Mouse (Mus musculus): ENCODE results near the gene Gm20509.

DNA sequence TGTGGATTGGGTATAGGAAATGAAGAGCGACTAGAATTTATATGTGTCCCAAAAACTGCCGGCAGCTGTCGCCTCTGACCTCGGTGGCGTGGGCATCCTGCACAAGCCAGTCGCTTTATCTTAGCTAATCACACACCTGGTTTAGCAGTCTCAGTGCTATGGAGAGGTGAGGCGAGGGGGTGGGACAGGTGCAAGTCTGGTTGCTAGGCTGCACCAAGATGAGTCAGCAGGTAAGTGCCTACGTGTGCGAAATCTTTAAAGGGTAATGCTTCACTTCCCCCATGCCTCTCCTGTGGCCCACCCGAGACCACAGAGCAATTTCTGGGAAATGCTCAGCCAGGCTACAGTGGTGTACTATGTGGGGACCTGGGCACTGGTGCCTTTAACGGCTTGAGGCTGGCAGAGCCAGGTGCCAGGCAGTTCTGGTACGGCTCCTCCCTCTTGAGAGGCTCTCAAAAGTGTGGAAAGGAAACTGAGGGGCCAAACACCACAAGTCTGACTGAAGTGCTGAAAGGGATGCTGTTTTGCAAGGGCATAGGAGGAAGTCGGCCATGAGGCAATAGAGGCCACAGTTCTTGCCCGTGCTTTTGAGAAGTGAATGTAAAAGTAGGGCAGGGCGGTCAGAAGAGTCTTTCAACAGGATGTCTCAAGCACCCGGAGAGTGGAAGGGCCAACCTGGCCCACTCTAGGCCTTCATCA is 12.9 kb upstream of the Gm20509 start:
- TF ChIP-seq POLR2A (IDR thresholded peaks at IDR 0.05; ENCODE audit: low read depth, low read length): no peak
- no peak for TF ChIP-seq CTCF (IDR thresholded peaks at IDR 0.05; ENCODE audit: extremely low read depth, insufficient read length, insufficient replicate concordance, low read depth, low read length)
